ENCODE assay signal across 13 mouse cellular contexts in the genomic region with DNA sequence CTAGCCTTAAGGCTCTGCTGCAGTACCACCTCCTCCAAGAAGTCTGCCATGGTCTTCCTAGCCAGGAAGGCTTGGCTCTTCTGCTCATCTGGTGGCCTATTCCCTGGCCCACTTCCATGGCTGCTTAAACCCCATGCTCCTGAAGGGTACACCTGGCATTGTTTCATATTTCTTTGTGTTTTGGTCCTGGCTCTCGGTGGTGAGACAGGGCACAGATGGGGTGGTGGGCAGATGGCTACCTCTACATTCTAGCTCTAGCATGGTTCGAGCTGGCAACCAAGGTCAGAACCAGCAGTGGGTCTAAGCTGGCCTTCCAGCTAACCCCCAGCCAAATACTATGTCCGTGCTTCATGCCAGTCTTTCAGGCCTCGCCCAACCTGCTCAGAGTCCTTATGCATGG. TPM values are rescaled to one million over a fixed set of nuclear protein-coding genes. Genes with fewer than 3 reads are reported as not detected.
DNase-seq lines count a peak whose midpoint lies in the region; ATAC-seq lines count a peak whose summit lies in the region.
"Had no signal": no experiment of that assay in that cellular context is flagged by ENCODE, and none has a peak within 500 bp of the region (broad histone marks: within the 10 kb centered on the region; RNA-seq: fewer than 3 reads in every experiment).

No protein-coding gene starts in this region.

- H3K36me3 ChIP-seq in heart, embryonic 12.5 days = no peaks in the 10 kb centered on the region
- no peaks in the 10 kb centered on the region for H3K36me3 ChIP-seq in intestine, embryonic 15.5 days

- peak overlapping the region; percentile 50; the same call in 1 of the 2 replicates for H3K9ac ChIP-seq in heart, embryonic 12.5 days
- H3K9ac ChIP-seq in intestine, embryonic 15.5 days = peak overlapping the region; percentile 52

- H3K4me1 ChIP-seq in heart, embryonic 12.5 days (replicated peaks) = peaks cover 64% of the 10 kb centered on the region
- peaks cover 40% of the 10 kb centered on the region for H3K4me1 ChIP-seq in intestine, embryonic 15.5 days (replicated peaks)

- H3K27me3 ChIP-seq in heart, embryonic 12.5 days (replicated peaks) = no peaks in the 10 kb centered on the region
- no peaks in the 10 kb centered on the region for H3K27me3 ChIP-seq in intestine, embryonic 15.5 days (replicated peaks)

- H3K4me3 ChIP-seq in heart, embryonic 12.5 days = peak overlapping the region; percentile 11; the same call in 1 of the 2 replicates
- H3K4me3 ChIP-seq in intestine, embryonic 15.5 days (replicated peaks) = peak overlapping the region; percentile 38

- peak overlapping the region; percentile 47 for H3K4me2 ChIP-seq in heart, embryonic 12.5 days
- peak overlapping the region; percentile 63 for H3K4me2 ChIP-seq in intestine, embryonic 15.5 days (replicated peaks)

- WGBS in heart, embryonic 12.5 days = 88% methylated on average over 4 of the region's 4 CpGs
- whole genome bisulfite sequencing in intestine, embryonic 15.5 days = 81% methylated on average over 4 of the region's 4 CpGs

- peak overlapping the region; percentile 77 for H3K27ac ChIP-seq in heart, embryonic 12.5 days (ENCODE audit: poor library complexity, severe bottlenecking)
- H3K27ac ChIP-seq in intestine, embryonic 15.5 days = peak overlapping the region; percentile 90

- intact Hi-C loops in heart, postnatal 10 days (cut with DNase I) = no loop called here
- intact Hi-C loops in left cerebral cortex, postnatal 14 days (cut with DNase I) = no loop called here

- no peak for DNase-seq in heart, postnatal 10 days
- DNase-seq in urinary bladder, adult 2 months (ENCODE audit: low spot score) = peak; percentile 17
- DNase-seq in urinary bladder, adult 18-20 months (ENCODE audit: low spot score in 2 of 2) = no peak
- no peak for DNase-seq in left cerebral cortex, postnatal 14 days (ENCODE audit: low spot score in 2 of 2)
- no peak for DNase-seq in B cell, adult 2 months
- DNase-seq: kidney, postnatal 14 days; thymus, adult 2 months had no signal

- H3K9me3 ChIP-seq in heart, embryonic 12.5 days (replicated peaks) = no peaks in the 10 kb centered on the region
- no peaks in the 10 kb centered on the region for H3K9me3 ChIP-seq in intestine, embryonic 15.5 days

- ATAC-seq in heart, embryonic 12.5 days (ENCODE audit: insufficient number of reproducible peaks, low FRiP score) = no peak
- ATAC-seq in intestine, embryonic 15.5 days = no peak
- ATAC-seq: activated CD4-positive, CD25-positive, alpha-beta regulatory T cell, adult 4 months had no signal

RNA-seq across cellular contexts. Expression of gene Lsp1, which starts 12.3 kb away (rescaled TPM):
- 33.4 and 38.4 TPM in 2 replicates for polyA plus RNA-seq in heart, embryonic 12.5 days (2016; fragmentation: Nextera tagmentation; extraction: Ambion mirVana)
- total RNA-seq in heart, postnatal 10 days (2021) = 100 to 1,000 TPM; 111 to 116 TPM
- polyA plus RNA-seq in urinary bladder, adult 2 months (2012; rRNA removed) = 379 and 420 TPM in 2 replicates
- 130 and 145 TPM in 2 replicates for polyA plus RNA-seq in intestine, embryonic 15.5 days (2015; fragmentation: Nextera tagmentation; extraction: Ambion mirVana)
- total RNA-seq in left cerebral cortex, postnatal 14 days (2021) = 1 to 10 TPM; 6.4 to 7.7 TPM

RNA-seq across cellular contexts. Expression of gene Tnnt3, which starts 25.7 kb away (rescaled TPM):
- polyA plus RNA-seq in heart, embryonic 12.5 days (2016; fragmentation: Nextera tagmentation; extraction: Ambion mirVana) = 6.4 and 9.3 TPM in 2 replicates
- 1 to 10 TPM in 1 of 2 experiments, under 1 TPM in 1; 0.67 to 1.8 TPM for total RNA-seq in heart, postnatal 10 days (2021)
- polyA plus RNA-seq in urinary bladder, adult 2 months (2012; rRNA removed) = 74.3 and 79.9 TPM in 2 replicates
- 1.4 and 4.3 TPM in 2 replicates for polyA plus RNA-seq in intestine, embryonic 15.5 days (2015; fragmentation: Nextera tagmentation; extraction: Ambion mirVana)
- not detected for total RNA-seq in left cerebral cortex, postnatal 14 days (2021)
- total RNA-seq: granulocyte monocyte progenitor cell, adult 5-6 weeks had no signal

RNA-seq across cellular contexts. Expression of gene Tnni2, which starts 31.3 kb away (rescaled TPM):
- 50.6 and 53.5 TPM in 2 replicates for polyA plus RNA-seq in heart, embryonic 12.5 days (2016; fragmentation: Nextera tagmentation; extraction: Ambion mirVana)
- total RNA-seq in heart, postnatal 10 days (2021) = 1 to 10 TPM; 1.9 to 4.3 TPM
- polyA plus RNA-seq in urinary bladder, adult 2 months (2012; rRNA removed) = 39.4 and 48.2 TPM in 2 replicates
- polyA plus RNA-seq in intestine, embryonic 15.5 days (2015; fragmentation: Nextera tagmentation; extraction: Ambion mirVana) = 4.8 and 4.9 TPM in 2 replicates
- under 1 TPM in 1 of 2 experiments, not detected in 1; 0.74 TPM for total RNA-seq in left cerebral cortex, postnatal 14 days (2021)
- polyA plus RNA-seq: activated CD4-positive, CD25-positive, alpha-beta regulatory T cell, adult 4 months had no signal

RNA-seq across cellular contexts. Expression of gene Syt8, which starts 38.3 kb away (rescaled TPM):
- polyA plus RNA-seq in heart, embryonic 12.5 days (2016; fragmentation: Nextera tagmentation; extraction: Ambion mirVana) = 0.28 and 0.57 TPM in 2 replicates
- not detected for total RNA-seq in heart, postnatal 10 days (2021)
- polyA plus RNA-seq in urinary bladder, adult 2 months (2012; rRNA removed) = 316 and 420 TPM in 2 replicates
- polyA plus RNA-seq in intestine, embryonic 15.5 days (2015; fragmentation: Nextera tagmentation; extraction: Ambion mirVana) = 5.4 and 5.6 TPM in 2 replicates
- total RNA-seq in left cerebral cortex, postnatal 14 days (2021) = under 1 TPM in 1 of 2 experiments, not detected in 1; 0.44 TPM
- total RNA-seq: granulocyte monocyte progenitor cell, adult 5-6 weeks; megakaryocyte, adult 5-6 weeks had no signal
- polyA plus RNA-seq: activated CD4-positive, CD25-positive, alpha-beta regulatory T cell, adult 4 months; limb, embryonic 11.5 days had no signal

RNA-seq across cellular contexts. Expression of gene Mrpl23, which starts 59.5 kb away (rescaled TPM):
- polyA plus RNA-seq in heart, embryonic 12.5 days (2016; fragmentation: Nextera tagmentation; extraction: Ambion mirVana) = 12.0 and 15.2 TPM in 2 replicates
- 10 to 100 TPM in 1 of 2 experiments, 1 to 10 TPM in 1; 4.1 to 19.3 TPM for total RNA-seq in heart, postnatal 10 days (2021)
- 76.2 and 102 TPM in 2 replicates for polyA plus RNA-seq in urinary bladder, adult 2 months (2012; rRNA removed)
- polyA plus RNA-seq in intestine, embryonic 15.5 days (2015; fragmentation: Nextera tagmentation; extraction: Ambion mirVana) = 44.9 and 57.4 TPM in 2 replicates
- 1 to 10 TPM; 4.1 to 8.0 TPM for total RNA-seq in left cerebral cortex, postnatal 14 days (2021)
